Mouse (Mus musculus) forebrain, embryonic 14.5 days (tissue): ENCODE results near the gene Sds. TPM values are rescaled to one million over a fixed set of nuclear protein-coding genes. Genes with fewer than 3 reads are reported as not detected.

Source experiments
- ATAC-seq: fragments of 200-750 bp; cut with Nextera tagmentation; 2 replicates; pipeline ENCODE4 v1.8.0; 2017; ENCODE audit warnings: mild to moderate bottlenecking, moderate library complexity
- DNase-seq: peaks from one replicate; pipeline ENCODE4 v3.0.0-alpha.2; 2015; ENCODE audit warnings: low spot score
- H3K27ac ChIP-seq: fragments of 300-500 bp; sonication (generic); 2 replicates; pipeline ENCODE4 v1.5.1; 2014; ENCODE audit warnings: low read depth, mild to moderate bottlenecking, control low read depth, low read length, moderate library complexity
- H3K27me3 ChIP-seq: fragments of 300-500 bp; sonication (generic); replicated peaks from 2 replicates; pipeline ENCODE4 v1.6.1; 2014; ENCODE audit warnings: low read length, control low read depth, mixed read lengths; ENCODE audit not compliant: control insufficient read depth, insufficient read depth
- H3K36me3 ChIP-seq: fragments of 300-500 bp; sonication (generic); 2 replicates; pipeline ENCODE4 v1.6.1; 2014; ENCODE audit warnings: low read length, control low read depth; ENCODE audit not compliant: control insufficient read depth, insufficient read depth
- H3K4me1 ChIP-seq: fragments of 300-500 bp; sonication (generic); 2 replicates; pipeline ENCODE4 v1.6.1; 2014; ENCODE audit warnings: antibody characterized with exemption, low read length, control low read depth; ENCODE audit not compliant: control insufficient read depth, insufficient read depth
- H3K4me2 ChIP-seq: fragments of 300-500 bp; sonication (generic); 2 replicates; pipeline ENCODE4 v1.6.1; 2014; ENCODE audit warnings: mild to moderate bottlenecking, control low read depth, low read length
- H3K4me3 ChIP-seq: fragments of 300-500 bp; sonication (generic); 2 replicates; pipeline ENCODE4 v1.5.1; 2014; ENCODE audit warnings: low read depth, low read length, control low read depth
- H3K9ac ChIP-seq: fragments of 300-500 bp; sonication (generic); 2 replicates; pipeline ENCODE4 v1.6.1; 2014; ENCODE audit warnings: mild to moderate bottlenecking, low read length, control low read depth, moderate library complexity
- H3K9me3 ChIP-seq: fragments of 300-500 bp; sonication (generic); replicated peaks from 2 replicates; pipeline ENCODE4 v1.6.1; 2016; ENCODE audit warnings: low read length, control low read depth, mixed read lengths; ENCODE audit not compliant: control insufficient read depth
- WGBS: fragments of 180-500 bp; shearing (Covaris S2); extraction: QIAGEN DNeasy Blood & Tissue Kit; methylation state at CpG from one replicate; pipeline ENCODE4 v1.1.7; 2014; 5-methylcytosine and 5-hydroxymethylcytosine counted together
- polyA plus RNA-seq: library from polyadenylated mRNA; unstranded; fragments of >200 nt; fragmentation: Nextera tagmentation; extraction: Ambion mirVana; gene quantifications from 2 replicates; pipeline ENCODE4 v1.2.1, GENCODE M21; 2014

Sds gene
- polyA plus RNA-seq, 1 experiment from 2014 or later, result not detected

- Histone ChIP-seq H3K9ac (no peak overlapping the region), H3K36me3 (no peaks in the 10 kb centered on the region), H3K4me3 (no peak overlapping the region), H3K9me3 (no peaks in the 10 kb centered on the region), H3K27ac (no peak overlapping the region), H3K4me2 (no peak overlapping the region), H3K27me3 (no peaks in the 10 kb centered on the region), H3K4me1 (no peaks in the 10 kb centered on the region)
- WGBS, result 99% methylated on average over 2 of the region's 2 CpGs
- ATAC-seq (no peak), DNase-seq (no peak)
These were observed 48.4 kb downstream of the Sds start for GRCm38 (mm10) chr5:120524736-120525135.

GRCm38 (mm10) chr5:120525737-120526136 is 49.4 kb downstream of the Sds start:
- no peak overlapping the region for H3K4me2 ChIP-seq
- no peaks in the 10 kb centered on the region for H3K9me3 ChIP-seq
- H3K36me3 ChIP-seq, result no peaks in the 10 kb centered on the region
- no peak overlapping the region for H3K27ac ChIP-seq
- H3K4me3 ChIP-seq, result no peak overlapping the region
- DNase-seq, result no peak
- H3K27me3 ChIP-seq, result no peaks in the 10 kb centered on the region
- 39% methylated on average over 5 of the region's 5 CpGs for WGBS
- H3K4me1 ChIP-seq, result no peaks in the 10 kb centered on the region
- H3K9ac ChIP-seq, result no peak overlapping the region
- ATAC-seq, result no peak

- Histone ChIP-seq H3K9me3 (no peaks in the 10 kb centered on the region), H3K4me3 (no peak overlapping the region), H3K4me2 (no peak overlapping the region), H3K27me3 (no peaks in the 10 kb centered on the region), H3K36me3 (no peaks in the 10 kb centered on the region), H3K27ac (no peak overlapping the region), H3K4me1 (no peaks in the 10 kb centered on the region), H3K9ac (no peak overlapping the region)
- ATAC-seq, result no peak
- WGBS, result 86% methylated on average over 11 of the region's 11 CpGs
- DNase-seq, result no peak
These were observed 50.0 kb downstream of the Sds start for GRCm38 (mm10) chr5:120526311-120526710.

GRCm38 (mm10) chr5:120527296-120527964 is 51.1 kb downstream of the Sds start:
- Histone ChIP-seq H3K9me3 (no peaks in the 10 kb centered on the region), H3K27ac (no peak overlapping the region), H3K27me3 (no peaks in the 10 kb centered on the region), H3K4me2 (no peak overlapping the region), H3K4me3 (no peak overlapping the region), H3K9ac (no peak overlapping the region), H3K4me1 (no peaks in the 10 kb centered on the region), H3K36me3 (no peaks in the 10 kb centered on the region)
- 91% methylated on average over 15 of the region's 20 CpGs for WGBS
- ATAC-seq, result no peak
- no peak for DNase-seq

GRCm38 (mm10) chr5:120531631-120532030 is 55.3 kb downstream of the Sds start:
- H3K4me1 ChIP-seq, result 0 out of 2 replicates have a peak, but pooled peaks cover 4% of the 10 kb centered on the region
- no peak overlapping the region for H3K9ac ChIP-seq
- H3K4me3 ChIP-seq, result no peak overlapping the region
- H3K27ac ChIP-seq, result no peak overlapping the region
- ATAC-seq (no peak), DNase-seq (no peak)
- H3K36me3 ChIP-seq, result no peaks in the 10 kb centered on the region
- no peak overlapping the region for H3K4me2 ChIP-seq
- H3K9me3 ChIP-seq, result no peaks in the 10 kb centered on the region
- no peaks in the 10 kb centered on the region for H3K27me3 ChIP-seq
- WGBS, result 90% methylated on average over 8 of the region's 8 CpGs

Other genes starting within 250 kb of the Sds start
- gene Lhx5, start 44.8 kb upstream of the Sds start, polyA plus RNA-seq, result 3.5 and 5.1 TPM in 2 replicates
- gene Sdsl, start 3.7 kb upstream of the Sds start, polyA plus RNA-seq, result 2.2 and 3.2 TPM in 2 replicates
- 14.8 and 16.2 TPM in 2 replicates for gene Plbd2, start 27.1 kb downstream of the Sds start, polyA plus RNA-seq
- gene Slc8b1, start 34.6 kb downstream of the Sds start, polyA plus RNA-seq, result 0.67 and 1.5 TPM in 2 replicates
- gene Tpcn1, start 112.1 kb downstream of the Sds start, polyA plus RNA-seq, result 10.5 and 13.3 TPM in 2 replicates
- 2.0 and 2.4 TPM in 2 replicates for gene Iqcd, start 112.5 kb downstream of the Sds start, polyA plus RNA-seq
- 15.9 and 18.3 TPM in 2 replicates for gene Rita1, start 136.1 kb downstream of the Sds start, polyA plus RNA-seq
- 26.9 and 33.1 TPM in 2 replicates for gene Ddx54, start 136.2 kb downstream of the Sds start, polyA plus RNA-seq
- 0.19 and 0.57 TPM in 2 replicates for gene Cfap73, start 157.7 kb downstream of the Sds start, polyA plus RNA-seq
- gene Rasal1, start 172.3 kb downstream of the Sds start, polyA plus RNA-seq, result 1.5 and 3.2 TPM in 2 replicates
- 27.5 and 35.5 TPM in 2 replicates for gene Dtx1, start 235.4 kb downstream of the Sds start, polyA plus RNA-seq